Mouse (Mus musculus) cerebellum, adult (tissue): Measurements from ENCODE around the gene Fezf1.
A peak's percentile ranks its signal among the peaks of the same experiment; 100 is the strongest.

Experiments
- ATAC-seq: cut with Nextera tagmentation; 2 replicates; pipeline ENCODE4 v1.9.2; 2017; ENCODE audit warnings: mild to moderate bottlenecking, moderate library complexity, mixed read lengths; ENCODE audit not compliant: insufficient number of reproducible peaks, low FRiP score, low TSS enrichment

Fezf1 gene

GRCm38 (mm10) chr6:23247512-23248312 lies 450 bp downstream of the Fezf1 start:
- no peak for ATAC-seq

DNA sequence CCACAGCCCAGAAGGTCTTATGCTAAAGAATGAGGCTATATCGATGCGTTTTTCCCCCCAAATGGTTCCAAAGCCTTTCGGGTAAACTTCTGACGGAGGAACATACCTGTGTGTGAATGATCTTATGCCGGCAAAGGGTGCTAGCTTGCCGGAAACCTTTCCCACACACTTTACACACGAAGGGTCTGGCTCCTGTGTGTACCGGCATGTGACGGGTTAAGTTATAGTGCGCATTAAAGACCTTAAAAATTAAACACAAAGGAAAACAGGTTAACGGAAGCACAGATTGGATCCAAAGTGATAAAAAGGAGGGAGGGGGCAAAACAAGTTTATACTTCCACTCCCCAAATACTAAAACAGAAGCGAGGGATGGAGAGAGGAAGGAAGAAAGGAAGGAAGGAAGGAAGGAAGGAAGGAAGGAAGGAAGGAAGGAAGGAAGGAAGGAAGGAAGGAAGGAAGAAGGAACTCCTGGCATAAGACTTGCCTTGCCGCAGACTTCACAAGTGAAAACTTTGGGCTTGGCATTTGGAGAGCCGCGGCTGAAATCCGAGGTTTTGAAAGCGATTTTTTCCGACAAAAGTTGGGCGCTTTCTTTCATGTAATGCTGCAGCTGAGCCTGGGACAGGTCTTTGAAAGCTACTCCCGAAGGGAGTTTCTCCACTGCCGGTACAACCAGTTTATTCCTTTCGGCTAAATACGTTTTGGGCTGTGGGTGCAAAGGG lies 1.2 kb downstream of the Fezf1 start:
- no peak for ATAC-seq

GRCm38 (mm10) chr6:23246061-23246789 lies 1.9 kb downstream of the Fezf1 start:
- ATAC-seq, result no peak

DNA sequence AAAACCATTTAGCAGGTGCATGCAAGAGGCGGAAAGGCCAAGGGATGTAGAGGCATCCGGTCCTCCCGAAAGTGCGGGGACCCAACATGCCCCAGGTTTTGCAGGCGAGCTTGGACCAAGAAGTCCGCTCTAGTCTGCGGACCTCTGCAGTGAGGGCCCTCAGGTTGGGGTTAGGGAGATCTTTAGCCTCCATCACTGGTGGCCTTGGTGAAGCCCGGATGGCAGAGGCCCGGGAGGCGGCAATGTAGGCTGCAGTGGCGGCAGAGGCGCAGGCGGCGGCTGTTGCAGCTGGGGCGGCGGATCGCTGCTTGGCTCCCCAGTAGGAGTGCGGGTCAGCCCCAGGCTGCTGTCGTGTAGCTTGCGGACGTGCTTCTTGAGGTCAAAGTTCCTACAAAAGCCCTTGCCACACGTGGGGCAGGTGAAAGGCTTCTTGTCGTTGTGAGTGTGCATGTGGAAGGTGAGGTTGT lies 2.6 kb downstream of the Fezf1 start:
- no peak for ATAC-seq

DNA sequence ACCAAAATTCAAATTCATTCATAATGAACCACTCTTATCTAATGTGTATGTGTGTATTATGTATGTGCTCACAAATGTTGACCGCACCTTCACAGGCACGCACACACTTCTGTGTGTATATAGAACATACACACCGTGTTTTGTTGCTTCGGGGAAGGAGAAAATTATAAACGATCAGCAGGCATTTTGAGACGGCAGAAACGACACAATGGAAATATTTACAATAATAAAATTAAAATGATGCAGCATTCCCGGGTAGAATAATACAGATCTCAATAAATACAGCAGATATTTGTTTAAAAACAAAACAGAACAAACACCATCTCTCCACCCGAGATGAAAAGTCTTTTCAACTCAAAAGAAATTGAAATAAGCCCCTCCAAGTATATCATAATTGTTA lies 3.0 kb downstream of the Fezf1 start:
- no peak for ATAC-seq

DNA sequence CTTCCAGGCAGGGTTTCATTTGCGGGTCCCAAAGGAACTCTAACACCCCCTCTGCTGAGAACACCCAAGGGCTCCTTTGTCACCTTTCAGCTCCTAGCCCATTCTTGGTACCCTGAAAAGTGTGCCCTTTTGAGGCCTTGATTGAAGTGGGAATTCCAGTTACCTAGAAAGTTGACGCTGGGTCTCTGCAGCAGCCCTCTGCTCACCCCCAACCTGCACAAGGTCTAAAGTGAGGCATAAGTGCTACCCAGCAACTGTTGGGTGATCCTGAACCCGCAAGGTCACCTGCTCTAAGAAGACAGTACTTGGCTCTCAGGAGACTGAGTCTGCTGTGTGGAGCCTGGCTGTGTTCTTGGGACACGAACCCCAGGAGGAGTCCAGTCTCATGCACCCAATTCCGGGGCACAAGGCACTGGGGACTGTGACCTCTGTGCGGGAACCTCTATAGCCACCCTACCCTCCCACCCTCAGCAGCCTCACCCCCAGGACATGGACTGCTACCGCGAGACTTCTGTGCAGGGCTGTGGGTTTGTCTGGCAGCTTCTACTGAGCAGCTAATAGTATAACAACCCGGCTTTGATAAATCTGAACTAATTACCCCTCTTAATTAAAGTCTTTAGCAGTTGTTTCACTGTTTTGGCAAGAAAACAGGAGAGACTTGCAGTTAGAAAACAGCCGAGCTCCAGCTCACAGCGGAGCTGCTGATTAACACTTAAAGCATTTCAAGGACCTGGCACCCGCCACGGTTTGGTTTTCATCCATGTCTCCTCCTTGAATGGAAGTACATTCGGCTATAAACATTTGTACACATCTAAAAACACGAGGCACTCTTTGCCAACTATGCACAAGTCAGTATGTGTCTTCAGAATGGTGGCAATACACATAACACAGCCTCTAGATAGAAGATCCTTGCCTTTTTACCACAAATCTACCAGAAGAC lies 4.1 kb downstream of the Fezf1 start:
- ATAC-seq, result no peak

- ATAC-seq, result no peak
Measured at GRCm38 (mm10) chr6:23211499-23211898, 36.7 kb downstream of the Fezf1 start.

GRCm38 (mm10) chr6:23207791-23208190 lies 40.4 kb downstream of the Fezf1 start:
- ATAC-seq, result no peak

DNA sequence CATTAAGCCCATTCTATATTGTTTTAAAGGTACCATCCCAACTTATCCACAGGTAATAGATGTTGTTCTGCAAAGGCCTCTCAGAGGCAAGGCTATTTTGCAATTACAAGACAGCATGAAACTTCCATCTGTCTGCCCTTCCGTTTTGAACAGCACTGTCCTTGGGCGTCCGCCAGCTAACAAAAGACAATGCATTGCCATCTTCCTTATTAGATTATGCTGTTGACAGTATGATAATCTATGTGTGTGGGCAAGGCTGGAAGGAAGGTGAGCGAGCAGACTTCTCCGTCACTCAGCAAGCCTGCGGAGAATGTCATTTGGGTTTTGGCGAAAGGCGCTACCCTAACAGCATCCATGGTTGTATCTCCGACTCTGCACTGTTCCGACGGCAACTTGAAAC lies 45.5 kb downstream of the Fezf1 start:
- peak; percentile 68 for ATAC-seq
